ENCODE assay signal across 21 mouse cellular contexts in the genomic region with DNA sequence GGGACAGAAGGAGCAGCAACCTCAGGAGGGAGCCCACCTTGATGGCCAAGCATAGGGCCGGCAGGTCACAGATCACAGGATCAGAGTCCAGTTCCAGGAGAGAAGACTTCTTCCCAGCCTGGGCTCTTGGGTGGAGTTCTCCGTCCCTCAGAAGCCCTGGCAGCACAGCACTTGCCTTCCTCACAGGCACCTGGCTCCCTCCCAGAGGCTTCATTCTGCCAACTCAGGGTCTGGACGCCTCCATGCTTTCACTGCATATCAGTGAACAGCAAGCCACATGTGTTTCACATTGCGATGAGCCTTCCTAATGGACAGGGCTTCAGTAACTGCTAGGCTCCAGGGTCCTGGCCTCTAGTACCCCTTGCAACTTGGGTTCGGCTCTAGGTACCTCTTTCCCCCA. TPM values are rescaled to one million over a fixed set of nuclear protein-coding genes. Genes with fewer than 3 reads are reported as not detected.
DNase-seq lines count a peak whose midpoint lies in the region; ATAC-seq lines count a peak whose summit lies in the region.
"Had no signal": no experiment of that assay in that cellular context is flagged by ENCODE, and none has a peak within 500 bp of the region (broad histone marks: within the 10 kb centered on the region; RNA-seq: fewer than 3 reads in every experiment).

No protein-coding gene starts in this region.

- WGBS in hindbrain, embryonic 16.5 days, result 78% methylated on average over 5 of the region's 5 CpGs

- H3K27ac ChIP-seq in hindbrain, embryonic 16.5 days (ENCODE audit: low read depth, low read length), result no peak overlapping the region
- H3K27ac ChIP-seq: left cerebral cortex, adult 2 months; limb, embryonic 13.5 days; liver, embryonic 14.5 days; neural tube, embryonic 13.5 days had no signal

- H3K36me3 ChIP-seq in hindbrain, embryonic 16.5 days (ENCODE audit: control insufficient read depth, insufficient read depth, low read length), result no peaks in the 10 kb centered on the region

- no peaks in the 10 kb centered on the region for H3K9me3 ChIP-seq in hindbrain, embryonic 16.5 days (ENCODE audit: control insufficient read depth, low read length)
- H3K9me3 ChIP-seq: limb, embryonic 13.5 days; neural tube, embryonic 13.5 days had no signal

- ATAC-seq in hindbrain, embryonic 16.5 days, result no peak

- no peak overlapping the region for H3K4me2 ChIP-seq in hindbrain, embryonic 16.5 days (ENCODE audit: low read length)
- H3K4me2 ChIP-seq: limb, embryonic 13.5 days; neural tube, embryonic 13.5 days had no signal

- peak; percentile 47 for DNase-seq in cerebellum, adult 11-12 months
- DNase-seq in cerebellum, postnatal 4 days (ENCODE audit: low spot score in 2 of 2), result no peak
- peak; percentile 32 for DNase-seq in left cerebral cortex, postnatal 4 days
- no peak for DNase-seq in left cerebral cortex, adult 8-10 months (ENCODE audit: low spot score in 2 of 2)
- DNase-seq in gastrocnemius, postnatal 10 days, result peak; percentile 45
- peak; percentile 32 for DNase-seq in skeletal muscle tissue, adult 2 months (ENCODE audit: low read depth, low spot score)
- no peak for DNase-seq in right cerebral cortex, postnatal 4 days
- DNase-seq: kidney, adult 18-20 months; kidney, postnatal 25 days; lung, postnatal 10 days; right cerebral cortex, postnatal 25 days; thymus, postnatal 36 days had no signal

- intact Hi-C loops in left cerebral cortex, postnatal 4 days (cut with DNase I), result no loop called here

- H3K4me3 ChIP-seq in hindbrain, embryonic 16.5 days (ENCODE audit: low read length), result no peak overlapping the region
- H3K4me3 ChIP-seq: left cerebral cortex, adult 2 months; limb, embryonic 13.5 days; neural tube, embryonic 13.5 days had no signal

- peaks cover 71% of the 10 kb centered on the region for H3K27me3 ChIP-seq in hindbrain, embryonic 16.5 days (replicated peaks; ENCODE audit: control insufficient read depth, insufficient read depth, low read length)
- H3K27me3 ChIP-seq: limb, embryonic 13.5 days had no signal

- no peak overlapping the region for H3K9ac ChIP-seq in hindbrain, embryonic 16.5 days (ENCODE audit: low read depth, low read length)
- H3K9ac ChIP-seq: limb, embryonic 13.5 days; liver, embryonic 14.5 days; neural tube, embryonic 13.5 days had no signal

- no peaks in the 10 kb centered on the region for H3K4me1 ChIP-seq in hindbrain, embryonic 16.5 days (ENCODE audit: control insufficient read depth, insufficient read depth, low read depth, low read length)
- H3K4me1 ChIP-seq: limb, embryonic 13.5 days had no signal

RNA-seq across cellular contexts. Expression of gene Nkx6-2, which starts 46.3 kb away (rescaled TPM):
- total RNA-seq in left cerebral cortex, postnatal 4 days (2021), result under 1 TPM in 1 of 2 experiments, not detected in 1; 0.48 TPM
- total RNA-seq in left cerebral cortex, adult 8-10 months (2022), result 10 to 100 TPM; 12.9 to 15.2 (median 13.9) TPM
- total RNA-seq in gastrocnemius, postnatal 10 days (2021), result not detected
- 9.4 and 9.8 TPM in 2 replicates for polyA plus RNA-seq in hindbrain, embryonic 16.5 days (2015; fragmentation: Nextera tagmentation; extraction: Ambion mirVana)
- total RNA-seq: hematopoietic stem cell, adult 5-6 weeks; monocyte, adult 5-6 weeks had no signal
- polyA plus RNA-seq: embryonic facial prominence, embryonic 14.5 days; gonadal fat pad, adult 2 months; liver, embryonic 14.5 days had no signal

Comparison
In these comparisons a context has a peak if more than half of its experiments do, and no peak if none do; other contexts are left out.
1. DNase-seq: peak in cerebellum, adult 11-12 months (single experiment), left cerebral cortex, postnatal 4 days (single experiment), gastrocnemius, postnatal 10 days (single experiment) and skeletal muscle tissue, adult 2 months (single experiment); none in cerebellum, postnatal 4 days (0 of 2), left cerebral cortex, adult 8-10 months (0 of 2) and right cerebral cortex, postnatal 4 days (single experiment).
2. RNA of gene Nkx6-2, which starts 46.3 kb away (total RNA-seq): 12.9 to 15.2 TPM in left cerebral cortex, adult 8-10 months; 0.48 TPM in left cerebral cortex, postnatal 4 days and not detected in gastrocnemius, postnatal 10 days; every median in the first group is over 4 times any median in the second.